ENCODE assay signal across 9 mouse cellular contexts in the genomic region with DNA sequence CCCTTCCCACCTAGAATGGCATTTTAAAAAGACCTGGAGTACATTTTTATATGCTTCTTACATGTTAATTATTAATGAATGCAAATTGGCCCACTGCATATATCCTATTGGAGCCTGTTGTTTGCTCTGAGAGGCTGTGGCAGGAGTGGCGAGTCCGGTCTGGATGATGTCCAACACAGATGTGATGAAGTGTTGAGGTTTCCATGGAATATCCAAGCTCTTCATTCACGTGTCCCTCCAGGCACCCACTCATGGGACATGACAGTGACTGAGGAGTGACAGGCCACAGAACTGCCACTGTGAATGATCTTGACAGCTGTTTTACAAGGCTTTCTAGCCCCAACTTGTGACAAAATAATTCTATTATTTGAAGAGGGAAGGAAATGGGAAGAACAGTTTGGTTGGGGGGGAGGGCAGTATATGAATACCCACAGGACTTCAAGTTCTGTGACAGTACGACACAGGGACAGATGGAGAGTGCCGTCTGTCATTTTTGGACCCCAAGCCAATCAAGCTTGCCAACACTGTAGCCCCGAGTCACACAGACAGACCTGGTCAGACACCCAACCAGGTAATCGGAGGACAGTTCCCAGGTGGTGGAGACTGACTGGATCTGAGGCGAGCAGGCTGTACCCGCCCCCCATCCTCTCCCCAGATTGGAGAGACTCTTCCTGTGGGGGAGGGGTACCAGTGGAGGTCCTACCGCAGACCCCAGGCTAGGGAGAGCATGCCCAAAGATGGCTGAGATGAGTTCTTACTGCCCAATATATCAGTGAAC.
A peak's percentile ranks its signal among the peaks of the same experiment; 100 is the strongest.
DNase-seq lines count a peak whose midpoint lies in the region; ATAC-seq and TF ChIP-seq lines count a peak whose summit lies in the region.
"Had no signal": no experiment of that assay in that cellular context is flagged by ENCODE, and none has a peak within 500 bp of the region (broad histone marks: within the 10 kb centered on the region; RNA-seq: fewer than 3 reads in every experiment).

No protein-coding gene starts in this region.

- H3K4me2 ChIP-seq in heart, embryonic 11.5 days, result no peak overlapping the region
- H3K4me2 ChIP-seq in forebrain, embryonic 15.5 days (replicated peaks), result no peak overlapping the region
- H3K4me2 ChIP-seq in kidney, postnatal 0 days (ENCODE audit: low read length), result no peak overlapping the region
- H3K4me2 ChIP-seq in midbrain, embryonic 15.5 days, result peak overlapping the region; percentile 24; the same call in 1 of the 2 replicates

- H3K27me3 ChIP-seq in heart, embryonic 11.5 days (ENCODE audit: control insufficient read depth, insufficient read depth, low read length), result no peaks in the 10 kb centered on the region
- H3K27me3 ChIP-seq in forebrain, embryonic 15.5 days, result 0 out of 2 replicates have a peak, but pooled peaks cover 4% of the 10 kb centered on the region
- H3K27me3 ChIP-seq in kidney, postnatal 0 days (ENCODE audit: insufficient read depth, low read length), result no peaks in the 10 kb centered on the region
- H3K27me3 ChIP-seq in midbrain, embryonic 15.5 days (replicated peaks), result no peaks in the 10 kb centered on the region

- H3K27ac ChIP-seq in heart, embryonic 11.5 days (ENCODE audit: low read depth, low read length), result no peak overlapping the region
- no peak overlapping the region for H3K27ac ChIP-seq in forebrain, embryonic 15.5 days (replicated peaks)
- H3K27ac ChIP-seq in kidney, postnatal 0 days, result no peak overlapping the region
- no peak overlapping the region for H3K27ac ChIP-seq in midbrain, embryonic 15.5 days
- H3K27ac ChIP-seq: macrophage had no signal

- no peak for ATAC-seq in heart, embryonic 11.5 days (replicated peaks; ENCODE audit: insufficient number of reproducible peaks, low FRiP score, low TSS enrichment)
- peak; percentile 27 for ATAC-seq in forebrain, embryonic 15.5 days (replicated peaks)
- ATAC-seq in kidney, postnatal 0 days (replicated peaks; ENCODE audit: low FRiP score, low read depth), result 0 out of 2 replicates have a peak, but pooled peaks have one; percentile 12
- ATAC-seq in midbrain, embryonic 15.5 days (replicated peaks), result peak; percentile 35; the same call in 1 of the 2 replicates
- ATAC-seq in megakaryocyte-erythroid progenitor cell, adult 5-6 weeks (replicated peaks; ENCODE audit: low FRiP score, low TSS enrichment, poor library complexity, severe bottlenecking), result no peak
- no peak for ATAC-seq in erythroblast, adult 5-6 weeks (replicated peaks; ENCODE audit: low FRiP score, poor library complexity, severe bottlenecking)

- no peaks in the 10 kb centered on the region for H3K9me3 ChIP-seq in heart, embryonic 11.5 days (replicated peaks; ENCODE audit: control insufficient read depth, low read length)
- no peaks in the 10 kb centered on the region for H3K9me3 ChIP-seq in forebrain, embryonic 15.5 days
- no peaks in the 10 kb centered on the region for H3K9me3 ChIP-seq in kidney, postnatal 0 days (replicated peaks; ENCODE audit: low read length)
- H3K9me3 ChIP-seq in midbrain, embryonic 15.5 days, result no peaks in the 10 kb centered on the region

- WGBS in heart, embryonic 11.5 days (ENCODE audit: insufficient replicate concordance), result 63% methylated on average over 10 of the region's 10 CpGs
- 50% methylated on average over 10 of the region's 10 CpGs for WGBS in forebrain, embryonic 15.5 days
- 72% methylated on average over 10 of the region's 10 CpGs for WGBS in kidney, postnatal 0 days
- 63% methylated on average over 10 of the region's 10 CpGs for WGBS in midbrain, embryonic 15.5 days

- H3K9ac ChIP-seq in heart, embryonic 11.5 days (ENCODE audit: low read depth, low read length), result no peak overlapping the region
- no peak overlapping the region for H3K9ac ChIP-seq in forebrain, embryonic 15.5 days (replicated peaks)
- no peak overlapping the region for H3K9ac ChIP-seq in kidney, postnatal 0 days (ENCODE audit: low read depth, low read length)
- no peak overlapping the region for H3K9ac ChIP-seq in midbrain, embryonic 15.5 days

- no peak overlapping the region for H3K4me3 ChIP-seq in heart, embryonic 11.5 days (ENCODE audit: low read depth, low read length)
- H3K4me3 ChIP-seq in forebrain, embryonic 15.5 days, result no peak overlapping the region
- no peak overlapping the region for H3K4me3 ChIP-seq in kidney, postnatal 0 days (replicated peaks; ENCODE audit: low read depth, low read length)
- no peak overlapping the region for H3K4me3 ChIP-seq in midbrain, embryonic 15.5 days

- no peak for TF ChIP-seq CTCF in kidney, postnatal 0 days (IDR thresholded peaks at IDR 0.05; ENCODE audit: low read depth)

- H3K4me1 ChIP-seq in heart, embryonic 11.5 days (ENCODE audit: control insufficient read depth, insufficient read depth, low read length), result no peaks in the 10 kb centered on the region
- H3K4me1 ChIP-seq in forebrain, embryonic 15.5 days, result peaks cover 25% of the 10 kb centered on the region
- no peaks in the 10 kb centered on the region for H3K4me1 ChIP-seq in kidney, postnatal 0 days (replicated peaks; ENCODE audit: insufficient read depth, low read length)
- peaks cover 26% of the 10 kb centered on the region for H3K4me1 ChIP-seq in midbrain, embryonic 15.5 days

- intact Hi-C loops in heart, postnatal 10 days (cut with DNase I), result loop anchor here (5.0 kb wide), 2 partner anchors 93 to 1123 kb away; partner anchors contain the start of gene Myo10

- no peaks in the 10 kb centered on the region for H3K36me3 ChIP-seq in heart, embryonic 11.5 days (ENCODE audit: control insufficient read depth, insufficient read depth, low read length)
- no peaks in the 10 kb centered on the region for H3K36me3 ChIP-seq in forebrain, embryonic 15.5 days
- 0 out of 2 replicates have a peak, but pooled peaks cover 2% of the 10 kb centered on the region for H3K36me3 ChIP-seq in kidney, postnatal 0 days (ENCODE audit: insufficient read depth, low read length)
- H3K36me3 ChIP-seq in midbrain, embryonic 15.5 days (replicated peaks), result no peaks in the 10 kb centered on the region

- DNase-seq in heart, postnatal 4 days, result peak; percentile 44
- DNase-seq in kidney, postnatal 0 days (ENCODE audit: low spot score), result peak; percentile 34
- no peak for DNase-seq in heart, postnatal 10 days

Comparison
In these comparisons a context has a peak if more than half of its experiments do, and no peak if none do; other contexts are left out.
1. DNase-seq: peak in heart, postnatal 4 days (single experiment) and kidney, postnatal 0 days (single experiment); none in heart, postnatal 10 days (0 of 2).
2. ATAC-seq: peak in forebrain, embryonic 15.5 days (single experiment), kidney, postnatal 0 days (single experiment) and midbrain, embryonic 15.5 days (single experiment); none in heart, embryonic 11.5 days (single experiment), megakaryocyte-erythroid progenitor cell, adult 5-6 weeks (single experiment) and erythroblast, adult 5-6 weeks (single experiment).